Mouse (Mus musculus): ENCODE results near the gene Ly6g6c.

DNA sequence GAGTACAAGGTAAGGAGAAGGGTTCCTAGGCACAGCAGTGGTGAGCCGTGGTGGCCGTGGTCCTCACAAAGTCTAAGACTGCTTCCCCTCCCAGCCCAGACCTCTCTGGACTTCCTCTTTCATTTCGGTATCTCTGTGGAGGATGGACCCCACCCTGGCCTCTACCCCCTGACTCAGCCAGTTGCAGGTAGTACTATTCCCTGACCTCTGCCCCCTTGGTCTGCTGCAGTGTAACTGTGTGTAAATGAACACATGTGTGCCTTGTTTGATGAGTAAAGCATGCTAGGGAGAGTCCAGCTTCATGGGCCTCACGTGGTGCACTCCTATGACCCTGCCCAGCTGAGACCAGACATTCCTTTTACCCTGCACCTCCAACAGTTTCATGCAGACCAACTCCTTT lies 41.4 kb upstream of the Ly6g6c start:
- no peak for TF ChIP-seq GATA1 (IDR thresholded peaks at IDR 0.05; ENCODE audit: low read length)
- TF ChIP-seq TAL1 (IDR thresholded peaks at IDR 0.05; ENCODE audit: low read length) = no peak

Data from erythroblast, embryonic 14.5 days (primary cell).